Mouse (Mus musculus): ENCODE data around the gene Lrp11.

GRCm38 (mm10) chr10:7582157-7582890 is 7.3 kb upstream of the Lrp11 start:
- no peak for TF ChIP-seq CEBPB (IDR thresholded peaks at IDR 0.05; ENCODE audit: low read depth)
- TF ChIP-seq CTCF (IDR thresholded peaks at IDR 0.05; ENCODE audit: control insufficient read depth, insufficient read depth, insufficient read length), result no peak
- TF ChIP-seq MYOD1 (IDR thresholded peaks at IDR 0.05; ENCODE audit: control insufficient read depth, insufficient read length, low read depth), result no peak
- no peak for TF ChIP-seq MAX (IDR thresholded peaks at IDR 0.05)
- no peak for TF ChIP-seq MYOG (IDR thresholded peaks at IDR 0.05; ENCODE audit: control insufficient read depth, extremely low read depth, insufficient read length)
- no peak for TF ChIP-seq USF1 (IDR thresholded peaks at IDR 0.05; ENCODE audit: low read depth)
- no peak for TF ChIP-seq FOSL1 (IDR thresholded peaks at IDR 0.05; ENCODE audit: insufficient read depth, low read length, poor library complexity, severe bottlenecking)

Measured in C2C12 (cell line).